Mouse (Mus musculus): ENCODE measurements around the gene Gm43552.

Gm43552 gene

DNA sequence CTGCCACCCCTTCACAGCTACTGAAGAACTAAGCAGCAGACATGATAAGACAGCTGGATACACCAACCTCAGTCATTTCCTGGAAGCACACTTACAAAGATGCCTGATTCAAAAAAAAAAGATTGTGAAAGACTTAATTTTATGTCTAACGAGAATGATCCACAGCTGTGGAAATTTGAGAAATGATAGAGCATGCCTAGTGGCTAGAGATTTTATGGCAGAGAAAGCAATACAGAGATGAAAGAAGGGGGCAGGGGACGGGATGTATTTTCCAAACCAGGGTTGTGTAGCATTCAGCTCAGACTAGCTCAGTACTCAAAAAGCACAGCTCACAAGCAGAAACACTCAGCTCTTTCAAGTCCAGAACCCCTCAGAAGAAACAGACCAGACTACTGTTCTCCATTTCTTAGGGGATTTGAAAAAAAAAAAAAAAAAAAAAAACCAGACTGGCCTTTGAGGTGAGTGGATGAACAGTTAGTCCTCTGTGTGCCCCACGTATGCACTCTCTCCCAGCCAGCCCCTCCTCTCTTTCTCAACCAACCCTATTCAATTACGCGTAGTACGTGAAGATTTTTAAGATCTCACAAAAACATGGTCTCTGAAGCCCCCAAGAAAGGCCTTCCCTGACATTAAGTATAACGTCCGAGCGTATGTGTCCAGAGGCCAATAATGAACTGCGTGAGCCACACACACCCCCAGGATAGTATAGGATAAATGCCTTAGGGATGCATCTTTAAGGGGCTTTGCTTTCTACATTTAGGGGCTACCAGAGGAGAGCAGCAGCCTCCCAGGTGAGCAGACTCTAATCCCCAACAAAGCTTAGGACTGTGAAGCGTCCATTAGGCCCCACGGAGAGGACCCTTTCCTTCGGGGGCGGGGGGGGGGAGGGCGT, 57.9 kb downstream of the Gm43552 start:
- DNase-seq, result no peak

DNA sequence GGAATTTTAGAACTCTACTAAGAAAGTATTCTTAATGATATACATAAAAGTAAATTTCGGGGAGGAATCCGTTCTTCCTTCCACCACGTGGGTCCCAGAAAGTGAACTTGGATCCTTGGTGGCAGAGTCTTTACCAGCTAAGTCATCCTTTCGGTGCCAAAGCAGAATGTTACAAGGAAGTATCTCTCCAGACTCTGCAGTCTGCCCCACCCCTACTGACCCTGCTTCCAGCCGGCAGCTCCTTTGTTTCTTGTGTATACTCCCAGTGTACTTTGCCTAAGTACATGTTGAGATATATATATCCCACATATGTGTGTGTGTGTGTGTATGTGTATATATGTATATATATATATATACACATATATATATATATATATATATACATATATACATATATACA, 63.2 kb downstream of the Gm43552 start:
- DNase-seq, result no peak

DNA sequence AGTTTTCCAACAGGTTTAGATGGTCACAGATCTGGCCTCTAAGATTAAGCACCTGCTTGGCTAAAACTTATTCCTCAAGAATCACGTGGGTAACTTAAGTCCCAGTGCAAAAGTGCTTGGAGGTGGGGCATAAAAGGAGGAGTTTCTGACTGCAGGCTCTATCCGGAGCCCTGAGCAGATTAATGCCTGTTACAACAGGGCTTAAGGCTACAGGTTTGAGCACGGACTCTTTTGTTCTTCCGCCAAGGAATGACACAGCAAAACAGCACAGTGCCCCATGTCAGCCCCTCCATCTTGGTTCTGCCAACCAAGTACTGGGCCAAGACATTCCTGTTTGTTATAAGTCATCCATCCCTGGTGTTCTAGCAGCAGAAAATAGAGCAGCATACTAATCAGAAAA, 64.3 kb downstream of the Gm43552 start:
- DNase-seq, result no peak

DNA sequence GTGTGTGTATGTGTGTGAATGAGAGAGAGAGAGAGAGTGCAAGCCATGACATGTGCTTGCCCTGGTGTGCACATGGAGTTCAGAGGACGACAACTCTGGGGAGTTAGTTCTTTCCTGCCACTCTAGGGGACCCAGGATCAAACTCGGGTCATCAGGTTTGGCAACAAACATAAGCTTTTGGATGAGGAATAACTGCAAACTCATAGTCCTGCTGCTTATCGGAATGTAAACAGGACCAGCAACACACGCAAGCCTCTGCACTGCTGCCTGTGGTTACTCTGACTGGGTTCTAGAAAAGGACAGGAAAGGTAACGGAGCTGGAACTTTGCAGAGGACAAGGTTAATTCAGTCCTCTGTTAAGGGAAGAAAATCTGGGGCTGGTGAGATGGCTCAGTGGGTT, 67.4 kb downstream of the Gm43552 start:
- DNase-seq, result no peak

GRCm38 (mm10) chr5:65424215-65424614, 68.4 kb downstream of the Gm43552 start:
- no peak for DNase-seq

- no peak for DNase-seq
Measured at GRCm38 (mm10) chr5:65422803-65423202, 69.8 kb downstream of the Gm43552 start.

DNA sequence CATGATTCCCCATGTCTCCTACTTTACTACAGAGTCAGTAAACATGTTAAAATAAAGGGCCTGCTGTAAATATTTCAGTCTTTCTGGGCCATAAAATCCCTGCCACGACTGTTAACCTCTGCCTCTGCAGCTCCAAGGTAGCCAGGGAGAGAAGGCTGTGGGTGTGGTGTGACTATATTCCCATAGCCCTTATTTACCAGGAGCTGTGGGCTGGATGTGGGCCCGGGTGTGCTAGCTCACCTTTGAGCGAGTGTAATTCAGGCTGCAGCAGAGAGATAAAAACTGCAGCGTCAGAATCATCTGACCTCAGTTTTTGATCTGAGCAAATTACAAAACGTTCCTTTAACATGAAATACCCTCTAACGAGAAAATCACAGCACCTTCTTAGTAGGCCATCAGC, 71.8 kb downstream of the Gm43552 start:
- DNase-seq, result no peak

GRCm38 (mm10) chr5:65419136-65419535, 73.5 kb downstream of the Gm43552 start:
- no peak for DNase-seq

DNA sequence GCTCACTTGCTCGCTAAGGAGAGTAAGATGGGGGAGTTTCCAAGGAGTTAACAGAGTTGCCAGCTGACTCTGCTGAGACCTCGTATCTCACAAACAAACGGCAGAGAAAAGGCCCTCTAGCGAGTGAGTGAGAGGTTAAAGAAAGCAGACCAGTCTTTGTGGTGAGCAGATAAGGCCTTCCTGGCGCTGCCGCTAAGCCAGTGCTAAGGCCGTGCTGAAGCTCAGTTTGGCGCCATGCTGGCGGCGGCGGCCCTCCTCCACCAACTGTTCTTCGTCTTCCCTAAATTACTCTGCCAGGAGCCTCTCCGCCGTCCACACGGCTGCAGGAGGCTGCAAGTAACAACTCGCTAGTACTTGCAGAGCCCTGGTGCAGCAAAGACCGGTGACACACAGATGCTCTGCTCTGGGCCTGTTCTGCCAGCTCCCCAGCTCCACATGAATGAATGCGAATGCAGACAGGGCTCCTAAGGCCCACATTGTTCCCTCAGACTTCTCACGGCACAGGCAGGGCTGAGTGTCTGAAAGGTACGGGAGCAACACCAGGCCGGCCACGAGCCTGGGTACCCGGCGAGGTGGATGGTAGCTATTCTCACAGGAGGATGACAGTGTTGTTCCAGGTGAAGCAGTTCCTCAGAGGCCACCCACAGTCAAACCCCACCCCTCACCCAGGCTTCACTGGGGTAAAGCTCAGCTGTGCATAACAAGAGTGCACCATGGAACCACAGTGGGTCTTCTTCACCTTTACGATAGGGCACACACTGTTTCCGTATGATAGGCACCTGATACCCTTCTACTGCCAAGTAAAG, 76.8 kb downstream of the Gm43552 start:
- DNase-seq, result no peak

- DNase-seq, result no peak
Measured at GRCm38 (mm10) chr5:65407989-65408388, 84.6 kb downstream of the Gm43552 start.

- peak; percentile 74 for DNase-seq
Measured at GRCm38 (mm10) chr5:65401251-65401994, 91.2 kb downstream of the Gm43552 start.

GRCm38 (mm10) chr5:65394425-65394824, 98.2 kb downstream of the Gm43552 start:
- DNase-seq, result no peak

DNA sequence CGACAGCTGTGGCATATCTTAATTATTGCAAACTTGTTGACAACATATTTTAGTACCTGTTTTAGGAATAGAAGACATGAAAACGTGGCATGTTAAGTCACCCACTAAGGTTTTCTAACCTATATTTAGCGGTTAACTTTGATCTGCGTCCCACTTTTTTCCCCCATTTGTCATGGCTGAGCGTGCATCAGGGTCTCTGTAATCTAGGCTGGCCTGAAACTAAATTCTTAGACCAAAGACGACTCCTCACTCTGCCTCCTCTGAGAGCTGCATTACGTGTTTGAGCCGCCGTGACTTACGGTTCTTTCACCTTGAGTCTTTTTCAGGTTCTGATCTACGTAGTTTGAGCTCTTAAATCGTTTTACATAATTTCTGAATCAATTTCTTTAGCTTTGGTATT, 100.9 kb downstream of the Gm43552 start:
- DNase-seq, result no peak

DNA sequence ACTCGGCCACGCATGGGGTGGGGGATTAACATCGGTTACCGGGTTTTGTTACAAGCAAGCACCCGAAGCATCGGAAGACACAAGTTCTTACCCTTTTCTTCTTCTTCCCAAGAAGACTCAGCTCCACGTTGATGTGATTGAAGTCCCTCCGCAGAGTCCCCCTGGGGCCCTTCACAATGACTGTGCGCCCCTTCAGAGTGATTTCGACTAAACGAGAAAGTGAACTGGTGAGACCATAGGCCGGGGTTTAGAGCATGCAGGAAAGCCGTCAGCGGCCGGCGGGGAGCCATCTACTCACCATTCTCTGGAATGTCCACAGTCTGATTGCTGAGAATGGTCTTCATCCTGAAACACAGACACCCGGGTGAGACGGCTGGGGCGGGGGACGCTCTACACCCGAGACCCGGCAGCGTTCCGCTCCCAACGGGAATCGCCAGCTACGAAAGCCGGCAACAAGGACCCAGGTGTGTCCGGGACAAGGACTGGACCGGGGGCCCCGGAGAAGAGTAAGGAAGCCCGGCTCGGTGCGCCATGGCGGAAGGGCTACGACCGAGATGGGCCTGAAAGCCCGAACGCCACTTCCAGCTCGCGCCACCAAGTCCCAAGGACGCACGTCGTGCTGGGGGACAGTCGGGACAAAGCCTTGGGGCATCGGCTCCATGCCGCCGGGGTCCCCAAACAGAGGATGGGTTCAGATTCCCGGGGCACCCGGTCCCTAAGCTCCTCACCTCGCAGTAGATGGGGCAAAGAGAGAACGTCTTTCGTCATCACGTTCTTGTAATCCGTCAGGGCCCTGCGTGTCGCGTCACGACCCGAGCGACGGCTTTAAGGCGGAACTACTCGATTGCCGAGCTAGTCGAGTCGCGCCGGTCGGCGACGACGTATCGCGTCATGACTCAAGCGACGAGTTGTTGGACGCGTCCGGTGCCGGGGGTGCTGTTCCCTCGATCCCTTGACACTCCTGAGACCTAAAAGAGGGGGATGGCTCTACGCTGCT, 101.7 kb downstream of the Gm43552 start, which contains the start of the genes Rpl9 and Lias:
Gene Rpl9 (minus strand): TSS at position 797 of the 997 bp plus-strand sequence.
Gene Lias (plus strand): TSS at position 850 of the 997 bp plus-strand sequence.
- DNase-seq, result peak; percentile 98

DNA sequence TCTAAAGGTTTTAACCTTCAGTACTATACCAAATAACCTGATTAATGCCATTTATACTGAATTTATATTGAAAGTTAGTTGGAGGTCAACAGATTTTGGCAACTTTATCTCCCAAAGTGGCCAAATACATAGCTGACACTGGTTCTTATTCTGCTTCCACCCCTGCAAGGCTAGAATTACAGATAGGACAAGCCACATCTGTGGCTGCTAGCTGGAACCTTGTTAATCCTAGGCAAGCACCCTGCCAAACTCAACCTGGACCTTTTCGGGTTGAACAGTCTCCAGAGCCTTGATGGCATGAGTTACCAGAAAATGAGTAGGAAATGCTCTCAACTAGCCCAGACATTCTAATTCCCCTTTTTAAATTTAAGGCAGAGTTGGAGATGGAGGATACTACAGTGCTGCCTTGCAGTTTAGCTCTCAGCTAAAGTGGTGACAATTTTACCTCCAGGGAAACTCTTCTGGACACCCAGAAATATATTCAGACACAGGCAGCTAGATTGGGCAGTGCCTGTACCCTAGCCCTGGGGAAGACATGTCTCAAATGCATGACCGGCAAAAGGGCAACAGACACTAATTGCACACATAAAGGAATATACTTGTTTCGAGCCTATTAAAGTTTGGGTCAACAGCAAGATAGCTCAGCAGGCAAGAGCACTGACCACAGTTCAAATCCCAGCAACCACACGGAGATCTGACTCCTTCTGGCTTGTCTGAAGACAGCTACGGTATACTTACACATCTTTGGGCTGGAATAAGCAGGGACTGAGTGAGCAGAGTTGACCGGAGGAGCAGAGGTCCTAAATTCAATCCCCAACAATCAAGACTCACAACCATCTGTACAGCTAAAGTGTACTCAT, 105.4 kb downstream of the Gm43552 start:
- DNase-seq, result no peak

DNA sequence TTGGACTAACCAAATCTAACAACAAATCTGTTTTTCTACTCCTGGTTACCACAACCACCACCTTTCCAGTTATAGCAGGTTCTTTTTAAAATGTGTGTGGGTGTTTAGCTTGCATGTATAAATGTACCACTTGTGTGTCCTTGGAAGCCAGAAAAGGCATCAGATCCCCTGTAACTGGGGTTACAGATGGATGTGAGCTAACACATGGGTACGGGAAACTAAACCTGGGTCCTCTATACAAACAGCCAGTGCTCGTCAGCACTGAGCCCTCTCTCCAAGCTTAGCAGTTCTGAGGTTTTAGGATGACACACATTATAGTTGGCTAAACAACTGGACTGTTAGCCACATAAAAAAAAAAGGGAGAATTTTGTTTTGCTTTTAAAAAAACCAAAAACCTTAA, 106.9 kb downstream of the Gm43552 start:
- no peak for DNase-seq
